Mouse (Mus musculus): ENCODE measurements around the gene Ankrd60. TPM values are rescaled to one million over a fixed set of nuclear protein-coding genes. Genes with fewer than 3 reads are reported as not detected.

Ankrd60 gene
- not detected for total RNA-seq (2021)

DNA sequence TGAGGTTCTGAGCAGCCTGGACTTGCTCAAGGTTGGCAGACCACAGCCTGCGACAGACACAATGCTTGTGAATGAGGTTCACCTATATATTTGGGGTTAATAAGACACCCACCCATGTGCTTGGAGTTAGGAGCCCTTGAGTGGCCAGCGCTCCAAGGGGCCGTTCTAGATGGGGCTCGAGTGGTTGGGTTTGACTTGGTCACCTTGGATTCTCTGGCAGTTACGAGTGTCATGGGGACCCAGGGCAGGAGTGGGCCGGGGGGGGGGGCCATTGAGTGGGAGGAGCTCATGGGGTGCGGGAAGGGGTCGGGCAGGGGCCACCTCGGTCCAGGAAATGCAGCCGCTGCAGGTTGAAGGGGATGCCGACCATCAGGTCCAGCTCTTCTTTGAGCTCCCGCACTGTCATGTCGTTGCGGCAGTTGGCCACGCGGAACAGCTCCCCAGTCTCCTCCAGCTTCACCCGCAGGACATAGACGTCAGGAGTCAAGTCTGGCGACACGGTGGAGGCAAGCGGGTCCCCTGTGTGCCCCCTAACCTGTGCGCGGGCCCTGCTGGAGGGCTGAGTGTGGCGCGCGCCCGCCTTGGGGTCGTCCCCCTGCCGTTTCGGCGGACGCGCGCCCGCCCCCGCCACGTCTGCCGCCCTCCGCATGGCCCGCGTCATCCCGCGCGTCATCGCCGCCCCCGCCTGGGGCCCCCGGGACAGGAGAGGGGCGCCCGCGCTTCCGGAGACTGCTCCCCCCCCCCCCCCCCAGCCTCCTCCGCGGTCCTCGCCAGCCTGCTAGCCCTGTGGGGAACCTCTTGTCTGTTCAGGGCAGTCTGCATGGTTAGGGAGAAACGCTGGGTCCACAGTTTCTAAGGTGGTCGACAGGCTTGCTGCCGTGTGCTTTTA lies at the start of gene Ankrd60:
TSS of gene Ankrd60 (minus strand) at position 697 of the 889 bp plus-strand sequence.
- DNase-seq = peak; percentile 47

- DNase-seq = no peak
Measured at GRCm38 (mm10) chr2:173625786-173626185, 47.6 kb upstream of the Ankrd60 start.

DNA sequence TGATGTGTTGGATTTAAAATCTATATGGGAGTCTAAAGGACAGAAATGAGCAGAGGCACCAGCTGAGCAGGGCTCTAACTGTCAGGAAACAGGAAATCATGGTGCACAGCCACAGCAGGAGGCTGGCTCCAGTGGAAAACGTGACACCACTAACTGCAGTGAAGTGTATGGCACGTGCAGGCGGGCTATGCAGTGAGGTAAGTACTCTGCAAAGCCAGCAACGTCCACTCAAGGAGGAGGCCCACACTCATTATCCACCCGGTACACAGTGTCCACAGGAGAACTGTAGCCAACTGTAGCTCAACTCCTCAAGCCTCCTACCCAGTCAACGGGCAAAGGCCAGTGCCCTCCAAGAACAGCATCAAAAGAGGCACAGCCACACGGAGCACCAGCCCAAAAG lies 46.5 kb upstream of the Ankrd60 start:
- no peak for DNase-seq

- DNase-seq = peak; percentile 37
Measured at GRCm38 (mm10) chr2:173622173-173622601, 44.0 kb upstream of the Ankrd60 start.

- DNase-seq = no peak
Measured at GRCm38 (mm10) chr2:173620645-173621044, 42.5 kb upstream of the Ankrd60 start.

GRCm38 (mm10) chr2:173619132-173619531 lies 41.0 kb upstream of the Ankrd60 start:
- DNase-seq = no peak

- DNase-seq = no peak
Measured at GRCm38 (mm10) chr2:173616156-173616555, 38.0 kb upstream of the Ankrd60 start.

DNA sequence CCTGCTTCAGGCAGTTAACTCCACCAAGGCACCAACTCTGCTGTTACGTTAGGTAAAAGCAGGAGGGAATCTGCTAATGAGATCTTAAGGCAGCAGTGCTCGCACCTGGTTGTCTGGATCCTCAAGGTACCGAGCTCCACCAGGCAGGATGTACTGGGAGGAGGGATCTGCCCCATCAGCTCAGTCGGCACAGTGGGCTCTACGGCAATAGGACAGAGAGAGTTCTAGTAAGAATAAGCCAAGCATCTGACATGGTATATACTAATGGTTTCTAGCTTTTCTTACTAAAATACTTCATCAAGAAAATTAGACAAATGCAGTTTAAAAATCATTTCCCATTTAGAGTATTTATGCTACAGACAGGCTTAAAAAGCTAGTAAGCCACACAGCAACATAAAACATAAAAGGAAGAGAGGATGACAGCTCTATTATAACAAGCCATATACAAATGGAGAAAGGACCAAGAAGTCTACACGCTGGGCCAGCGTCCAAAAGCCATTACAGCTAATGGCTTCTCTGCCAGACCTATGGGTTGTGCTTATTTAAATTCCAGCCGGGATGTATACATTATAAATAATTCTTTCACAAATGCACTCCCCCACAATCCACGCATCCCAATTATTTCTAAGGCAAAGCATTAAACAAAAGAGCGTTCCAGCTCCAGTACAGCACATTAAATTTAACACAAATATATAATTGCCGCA lies 37.4 kb upstream of the Ankrd60 start:
- no peak for DNase-seq

- DNase-seq = peak; percentile 73
Measured at GRCm38 (mm10) chr2:173608020-173608958, 30.1 kb upstream of the Ankrd60 start.

DNA sequence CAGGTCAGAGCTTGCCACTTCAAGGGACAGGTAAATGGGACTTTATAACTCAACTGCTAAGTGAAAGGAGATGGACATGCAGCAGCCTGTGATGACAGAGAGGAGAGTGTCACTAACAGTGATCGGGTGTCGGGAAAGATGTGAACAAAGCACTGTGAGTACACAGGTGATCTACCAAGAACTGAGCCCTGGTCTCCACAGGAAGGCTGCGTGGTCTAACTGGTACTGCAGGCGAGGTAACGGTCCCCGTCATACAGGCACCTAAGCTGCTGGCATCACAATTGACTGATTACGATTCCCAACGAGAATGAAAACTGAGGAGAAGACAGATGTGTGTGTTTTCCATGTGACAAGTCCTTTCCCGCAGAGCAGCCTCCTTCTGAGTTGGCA lies 28.2 kb upstream of the Ankrd60 start:
- DNase-seq = no peak

GRCm38 (mm10) chr2:173605713-173606414 lies 27.7 kb upstream of the Ankrd60 start:
- no peak for DNase-seq

- no peak for DNase-seq
Measured at GRCm38 (mm10) chr2:173601861-173602260, 23.7 kb upstream of the Ankrd60 start.

GRCm38 (mm10) chr2:173595374-173595781 lies 17.2 kb upstream of the Ankrd60 start:
- DNase-seq = no peak

DNA sequence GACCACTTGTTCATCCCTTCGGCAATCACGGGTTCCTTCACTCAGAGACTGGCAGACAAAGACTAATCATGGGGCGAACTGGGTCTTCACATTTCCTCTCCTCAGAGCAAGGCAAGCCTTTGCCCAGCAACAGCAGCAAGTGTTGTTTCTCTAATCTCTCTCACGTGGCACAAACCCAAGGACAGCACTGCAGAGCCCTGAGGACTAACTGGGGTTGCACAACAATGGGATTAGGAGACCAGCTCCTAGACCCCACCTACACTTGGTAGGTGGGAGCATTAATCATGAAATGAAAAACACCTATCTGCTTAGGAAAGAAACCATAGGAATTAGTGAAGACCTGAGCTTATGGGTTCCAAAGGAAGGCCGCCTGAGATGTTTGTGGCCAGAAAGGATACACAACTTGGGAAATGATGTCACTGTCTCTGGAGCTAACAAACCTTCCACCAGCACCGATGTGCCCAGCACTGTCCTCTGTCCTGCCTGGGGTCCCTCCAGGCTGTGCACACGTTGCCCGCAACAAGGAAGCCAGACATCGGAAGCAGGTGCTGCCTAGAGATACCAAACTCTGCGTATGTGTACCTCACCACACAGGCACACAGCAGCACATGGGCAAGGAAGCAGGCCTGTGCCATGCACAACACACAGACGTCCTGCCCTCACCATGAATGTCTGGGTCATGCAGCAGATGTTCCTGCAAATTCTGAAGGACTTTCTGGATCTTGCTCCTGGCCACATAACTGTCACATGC lies 16.3 kb upstream of the Ankrd60 start:
- DNase-seq = no peak

GRCm38 (mm10) chr2:173593841-173594240 lies 15.7 kb upstream of the Ankrd60 start:
- no peak for DNase-seq

DNA sequence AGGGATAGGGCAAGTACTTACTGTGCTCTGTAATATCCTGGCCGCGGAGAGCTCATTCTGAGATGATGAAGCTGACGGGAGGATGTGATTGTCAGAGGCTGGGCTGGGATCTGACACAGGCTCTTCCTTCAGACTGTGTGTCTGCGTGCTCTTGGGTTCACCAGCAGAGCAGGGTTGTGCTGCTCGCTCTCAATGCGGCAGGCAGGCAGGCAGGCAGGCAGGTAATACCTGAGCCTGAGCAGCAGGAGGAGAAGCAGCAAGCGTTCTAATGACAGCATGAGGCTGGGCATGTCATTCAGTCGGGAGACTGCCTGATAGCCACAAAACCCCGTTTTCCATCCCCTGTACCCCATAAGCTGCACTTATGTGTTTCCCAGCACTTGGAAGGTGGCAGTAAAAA lies 14.6 kb upstream of the Ankrd60 start:
- DNase-seq = no peak

DNA sequence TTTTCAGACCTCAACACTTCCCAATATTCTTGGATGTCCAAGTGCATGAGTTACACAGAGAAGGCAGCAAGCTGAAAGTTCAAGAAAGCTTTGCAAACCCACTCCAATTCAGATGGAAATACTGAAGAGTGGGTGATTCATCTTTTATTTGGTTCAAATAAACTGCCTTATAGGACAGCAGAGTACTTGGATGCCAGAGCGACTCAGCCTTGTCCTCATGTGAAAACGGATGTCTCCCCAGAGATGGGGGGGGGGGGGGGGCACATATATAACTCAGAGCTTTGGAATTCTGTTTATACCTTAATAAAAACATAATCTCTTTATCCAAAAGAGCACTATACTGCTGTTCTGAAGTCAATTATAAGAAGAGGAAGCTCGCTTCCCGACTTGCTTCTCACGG lies 9.2 kb upstream of the Ankrd60 start:
- no peak for DNase-seq

GRCm38 (mm10) chr2:173586118-173586968 lies 8.2 kb upstream of the Ankrd60 start:
- DNase-seq = peak; percentile 78

GRCm38 (mm10) chr2:173585387-173586117 lies 7.4 kb upstream of the Ankrd60 start:
- peak; percentile 40 for DNase-seq
